Mouse (Mus musculus): Measurements from ENCODE around the gene Tmprss2. TPM values are rescaled to one million over a fixed set of nuclear protein-coding genes. Genes with fewer than 3 reads are reported as not detected.
"Not testable (repeated sequence)": the region's sequence is repeated elsewhere in the genome, so short reads cannot be mapped to it uniquely, and the experiment has no call there.

The Tmprss2 gene
- total RNA-seq, 2 experiments from 2014 or later, result 0.27 TPM; not detected in 1

DNA sequence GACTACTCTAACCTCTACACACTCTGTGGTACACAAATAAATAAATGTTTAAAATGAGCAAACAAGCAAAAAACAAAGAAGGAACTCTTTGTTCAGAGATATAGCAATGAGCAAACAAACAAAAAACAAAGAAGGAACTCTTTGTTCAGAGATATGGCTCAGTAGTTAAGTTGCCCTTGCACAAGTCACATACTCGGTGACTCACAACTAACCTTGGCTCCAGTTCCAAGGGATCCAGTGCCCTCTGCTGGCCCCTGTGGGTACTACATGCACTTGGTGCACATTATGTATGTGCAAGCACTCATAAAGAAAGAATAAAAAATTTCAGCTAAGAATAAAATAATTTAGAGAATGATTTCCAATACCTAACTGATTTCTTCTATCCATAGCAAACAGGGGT is 17.9 kb downstream of the Tmprss2 start:
- peak; percentile 74 to 75 for DNase-seq (ENCODE audit: low spot score in 2 of 2)

DNA sequence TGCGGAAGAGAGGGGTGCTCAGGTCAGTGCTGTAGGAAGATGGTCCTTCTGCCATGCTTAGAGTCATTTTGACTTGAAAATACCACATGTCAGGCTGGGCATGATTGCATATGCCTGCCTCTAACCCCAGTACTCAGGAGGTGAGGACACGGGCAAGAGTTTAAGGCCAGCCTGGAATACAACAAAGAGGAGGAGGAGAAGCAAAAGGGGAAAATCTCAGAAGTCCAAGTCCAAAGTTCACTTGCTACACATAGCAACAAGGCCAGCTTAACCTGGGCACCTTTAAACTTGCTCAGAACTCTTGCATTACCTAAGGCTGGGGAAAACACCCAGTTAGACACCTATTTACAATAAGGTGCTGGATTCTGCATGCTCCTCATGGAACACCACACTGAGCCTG is 19.5 kb downstream of the Tmprss2 start:
- DNase-seq (ENCODE audit: low spot score in 2 of 2), result no peak

GRCm38 (mm10) chr16:97582876-97583275 is 28.1 kb downstream of the Tmprss2 start:
- DNase-seq (ENCODE audit: low spot score in 2 of 2), result not testable (repeated sequence)

GRCm38 (mm10) chr16:97569426-97569825 is 41.6 kb downstream of the Tmprss2 start:
- DNase-seq (ENCODE audit: low spot score in 2 of 2), result no peak

- peak; percentile 69 to 74 for DNase-seq (ENCODE audit: low spot score in 2 of 2)
These were observed 42.3 kb downstream of the Tmprss2 start for GRCm38 (mm10) chr16:97568662-97569061.

- no peak for DNase-seq (ENCODE audit: low spot score in 2 of 2)
These were observed 66.7 kb downstream of the Tmprss2 start for GRCm38 (mm10) chr16:97544340-97544739.

DNA sequence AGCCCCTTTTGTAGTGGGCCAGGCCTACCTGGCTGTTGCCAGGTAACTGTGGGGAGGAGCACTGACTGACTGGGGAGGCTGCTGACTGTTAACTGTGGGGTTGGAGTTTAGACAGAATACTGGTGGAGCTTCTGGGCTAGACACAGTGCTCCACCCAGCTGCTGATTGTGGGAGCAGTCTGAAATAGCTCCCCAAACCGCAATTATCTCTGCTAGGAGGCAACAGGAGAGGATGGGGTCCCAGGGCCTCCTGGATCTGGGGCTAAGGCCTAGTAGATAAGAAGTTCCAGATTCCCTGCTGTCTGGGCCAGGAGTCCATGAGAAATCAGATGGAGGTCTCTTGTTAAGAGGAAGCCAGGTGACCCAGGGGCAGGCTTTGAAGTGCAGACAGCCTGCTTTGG is 74.1 kb downstream of the Tmprss2 start:
- no peak for DNase-seq (ENCODE audit: low spot score in 2 of 2)

DNA sequence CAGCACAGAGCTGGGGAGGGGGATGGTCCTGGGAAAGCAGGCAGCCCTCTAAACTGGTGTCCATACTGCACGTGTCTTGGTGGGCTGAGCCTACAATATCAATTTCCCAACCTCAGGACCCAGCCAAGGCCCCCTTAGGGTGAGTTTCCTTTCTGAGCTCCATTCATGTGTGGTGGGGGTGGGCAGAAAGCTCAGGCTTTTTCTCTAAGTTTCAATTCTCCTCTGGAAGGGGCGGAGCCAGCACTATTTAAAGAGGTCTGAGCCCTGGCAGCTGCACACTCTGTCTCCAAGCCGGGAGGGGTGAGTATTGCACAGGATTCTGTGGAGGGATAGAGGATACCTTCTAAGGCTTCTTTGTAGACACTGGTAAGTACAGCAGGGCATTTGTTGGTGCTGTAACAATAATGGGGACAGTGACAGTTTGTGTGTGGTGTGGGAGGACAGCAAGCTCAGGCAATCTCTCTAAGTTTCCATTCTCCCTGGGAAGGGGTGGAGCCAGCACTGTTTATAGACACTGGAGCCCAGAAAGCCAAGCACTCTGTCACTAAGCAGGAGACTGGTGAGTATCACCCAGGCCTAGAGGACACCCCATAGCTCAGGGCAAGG is 75.1 kb downstream of the Tmprss2 start:
- DNase-seq (ENCODE audit: low spot score in 2 of 2), result peak; percentile 35 to 55

GRCm38 (mm10) chr16:97534876-97535461 is 76.0 kb downstream of the Tmprss2 start:
- DNase-seq (ENCODE audit: low spot score in 2 of 2), result peak; percentile 39 to 54

- DNase-seq (ENCODE audit: low spot score in 2 of 2), result peak in 1 of 2 experiments; percentile 27
These were observed 76.5 kb downstream of the Tmprss2 start for GRCm38 (mm10) chr16:97534448-97534847.

DNA sequence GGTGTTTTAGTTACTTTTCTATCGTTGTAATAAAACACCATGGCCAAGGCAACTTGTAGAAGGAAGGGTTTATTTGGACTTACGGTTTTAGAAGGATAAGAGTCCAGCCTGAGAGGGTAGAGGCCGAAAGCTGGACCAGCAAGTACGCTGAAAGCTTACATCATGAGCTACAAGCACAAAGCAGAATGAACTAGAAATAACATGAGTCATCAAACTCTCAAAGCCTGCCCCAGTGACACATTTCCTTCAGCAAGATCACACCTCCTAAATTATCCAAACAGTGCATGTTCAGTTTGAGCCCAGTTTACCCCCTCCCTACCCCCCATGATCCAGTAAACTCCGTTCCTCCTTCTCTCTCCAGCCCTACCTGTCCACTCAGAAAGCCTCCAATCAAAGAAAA is 77.2 kb downstream of the Tmprss2 start:
- DNase-seq (ENCODE audit: low spot score in 2 of 2), result no peak

DNA sequence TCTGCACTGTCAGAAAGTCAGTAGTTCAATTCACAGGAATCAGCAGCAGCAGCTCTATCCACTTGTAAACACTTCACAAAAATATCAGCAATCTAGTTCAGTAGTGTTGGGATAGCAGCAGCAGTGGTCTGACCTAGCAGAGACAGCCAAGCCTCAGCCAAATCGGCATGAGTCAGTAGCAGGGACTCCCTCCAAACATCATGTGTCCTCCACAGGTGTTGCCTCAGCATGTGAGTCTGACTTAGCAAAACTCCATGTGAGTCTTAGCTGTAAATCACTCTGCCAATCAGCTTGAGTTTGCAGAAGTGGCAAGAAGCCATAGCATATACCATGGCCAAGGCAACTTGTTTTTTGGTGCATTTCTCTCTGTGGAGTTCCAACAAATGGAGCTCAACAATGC is 77.9 kb downstream of the Tmprss2 start:
- DNase-seq (ENCODE audit: low spot score in 2 of 2), result no peak

DNA sequence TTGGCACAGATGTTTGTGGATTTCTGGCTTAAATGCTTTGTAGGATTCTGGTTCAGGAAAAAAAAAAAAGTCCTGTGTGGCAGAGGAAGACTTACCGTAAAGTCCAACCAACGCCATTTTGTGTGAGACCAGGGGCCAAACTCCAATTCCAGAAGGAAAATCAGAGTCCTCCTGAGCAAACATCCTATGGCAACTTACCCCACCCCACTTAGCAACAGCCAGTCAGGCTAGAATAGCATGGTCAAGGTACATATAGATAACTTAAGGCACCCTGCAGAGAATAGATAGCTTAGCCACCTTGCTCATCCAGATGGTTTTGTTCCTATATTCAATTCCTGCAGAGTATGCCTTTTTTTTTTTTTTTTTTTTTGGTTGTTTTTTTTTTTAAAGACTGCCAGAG is 81.8 kb downstream of the Tmprss2 start:
- DNase-seq (ENCODE audit: low spot score in 2 of 2), result no peak

DNA sequence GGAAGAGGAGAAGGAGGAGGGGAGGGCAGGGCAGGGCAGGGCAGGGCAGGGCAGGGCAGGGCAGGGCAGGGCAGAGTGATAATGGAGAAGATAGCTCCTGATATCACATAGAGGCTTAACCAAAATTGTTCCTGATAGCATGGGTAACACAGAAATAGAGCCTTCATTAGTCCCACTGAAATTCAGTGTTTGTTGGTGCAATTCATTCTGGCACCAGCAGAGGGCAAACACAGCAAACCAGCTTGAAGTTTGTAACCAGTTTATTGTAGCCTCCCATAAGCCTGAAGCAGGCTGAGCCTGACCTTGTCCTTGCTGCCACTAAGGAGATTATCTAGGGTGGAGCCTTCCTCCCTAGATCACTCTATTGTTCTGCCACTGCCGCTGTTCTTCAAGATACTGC is 88.0 kb downstream of the Tmprss2 start:
- DNase-seq (ENCODE audit: low spot score in 2 of 2), result peak; percentile 65 to 70

DNA sequence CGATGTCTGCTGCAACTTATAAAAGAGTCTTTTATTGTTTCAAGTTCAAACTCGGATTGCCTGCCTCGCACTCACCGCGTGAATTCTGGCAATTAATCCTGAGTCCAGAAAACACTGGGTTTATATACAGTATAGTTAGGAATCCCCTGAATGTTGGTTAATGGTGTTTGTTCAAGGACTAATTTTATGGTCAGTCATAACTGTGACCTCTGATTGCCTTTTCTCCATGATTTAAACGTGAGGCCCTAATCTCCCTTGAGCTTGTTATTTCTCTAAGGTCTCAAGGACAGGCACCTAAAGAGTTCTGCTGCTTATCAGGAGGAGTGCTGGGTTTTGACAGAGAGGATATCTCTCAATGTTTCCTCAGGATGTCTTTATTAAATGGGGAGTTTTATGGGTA is 89.0 kb downstream of the Tmprss2 start:
- DNase-seq (ENCODE audit: low spot score in 2 of 2), result no peak

- no peak for DNase-seq (ENCODE audit: low spot score in 2 of 2)
These were observed 94.7 kb downstream of the Tmprss2 start for GRCm38 (mm10) chr16:97516341-97516740.

Other genes with a start within 250 kb of the Tmprss2 start
- 1 to 10 TPM; 1.2 to 1.4 TPM for gene Mx1, start 148.3 kb downstream of the Tmprss2 start, total RNA-seq (2021)
- not detected for gene Fam3b, start 96.4 kb downstream of the Tmprss2 start, total RNA-seq (2021)
- under 1 TPM; 0.36 to 0.39 TPM for gene Ripk4, start 152.6 kb upstream of the Tmprss2 start, total RNA-seq (2021)
- gene Prdm15, start 240.7 kb upstream of the Tmprss2 start, total RNA-seq (2021), result 10 to 100 TPM; 16.6 to 21.0 TPM